Mouse (Mus musculus): ENCODE data around the gene Msl2.

- no peak for TF ChIP-seq CTCF (IDR thresholded peaks at IDR 0.05; ENCODE audit: borderline replicate concordance, control insufficient read depth, extremely low read depth, insufficient read depth, low read length, poor library complexity)
- no peak for TF ChIP-seq POLR2A (IDR thresholded peaks at IDR 0.05; ENCODE audit: control insufficient read depth, extremely low read depth, insufficient read depth, low read length, poor library complexity)
These were observed 2.4 kb downstream of the Msl2 start for GRCm38 (mm10) chr9:101076095-101076875.
